13 mouse cellular contexts compared by ENCODE assay signal in the genomic region with DNA sequence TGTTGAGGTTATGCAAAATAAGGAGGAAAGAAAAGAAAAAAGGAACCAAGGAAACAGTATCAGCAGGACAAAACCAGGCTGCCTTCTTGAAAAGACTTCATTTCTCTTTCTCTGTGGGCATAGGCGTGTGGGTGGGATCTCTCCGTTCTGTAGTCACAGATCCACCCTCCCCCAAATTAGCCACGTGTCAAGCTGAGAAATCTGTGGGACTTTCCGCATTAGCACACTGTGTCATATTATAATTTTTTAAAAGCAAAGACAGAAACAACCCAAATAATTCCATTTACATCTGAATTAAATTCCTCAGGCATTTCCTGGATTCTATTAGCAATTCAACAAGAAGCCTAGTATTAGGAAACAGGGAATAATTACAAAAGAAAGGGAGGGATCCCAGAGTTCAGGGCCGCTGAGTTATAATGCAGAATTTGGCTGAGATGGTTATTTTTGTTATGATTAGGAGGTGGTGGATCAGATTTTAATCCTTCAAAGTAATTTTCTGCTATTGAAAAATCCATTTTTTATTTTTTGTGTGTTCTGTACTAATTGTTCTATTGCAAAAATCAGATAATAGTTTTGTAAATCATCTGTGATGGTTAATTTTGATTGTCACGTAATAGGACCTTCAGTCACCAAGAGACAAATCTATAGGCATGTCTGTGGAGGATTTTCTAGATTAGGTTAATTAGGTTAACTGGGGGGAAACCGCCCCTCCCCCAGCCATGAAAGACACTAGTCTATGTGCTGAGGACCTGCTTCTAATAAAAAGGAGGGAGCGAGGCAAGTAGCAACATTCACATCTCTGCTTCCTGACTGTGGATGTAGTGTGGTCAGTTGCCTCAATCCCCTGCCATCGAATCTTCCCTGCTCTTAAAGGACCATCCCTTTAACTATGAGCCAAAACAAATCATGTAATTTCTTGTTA.
DNase-seq lines count a peak whose midpoint lies in the region; ATAC-seq and TF ChIP-seq lines count a peak whose summit lies in the region.
"Had no signal": no experiment of that assay in that cellular context is flagged by ENCODE, and none has a peak within 500 bp of the region (broad histone marks: within the 10 kb centered on the region; RNA-seq: fewer than 3 reads in every experiment).

No protein-coding gene starts in this region.

- no peak overlapping the region for H3K9ac ChIP-seq in midbrain, postnatal 0 days (replicated peaks; ENCODE audit: low read length, poor library complexity, severe bottlenecking)
- H3K9ac ChIP-seq in kidney, embryonic 16.5 days (replicated peaks; ENCODE audit: low read length): no peak overlapping the region
- H3K9ac ChIP-seq: hindbrain, embryonic 12.5 days; limb, embryonic 13.5 days; lung, embryonic 15.5 days had no signal

- no peak for TF ChIP-seq POLR2A in brain, embryonic 14.5 days (IDR thresholded peaks at IDR 0.05; ENCODE audit: borderline replicate concordance, extremely low read depth, insufficient read depth, insufficient read length, poor library complexity, severe bottlenecking)
- no peak for TF ChIP-seq POLR2A in thymus, adult 2 months (IDR thresholded peaks at IDR 0.05; ENCODE audit: control insufficient read depth, extremely low read depth, insufficient read depth, low read length, poor library complexity)

- no peaks in the 10 kb centered on the region; the same call in 1 of the 2 replicates for H3K36me3 ChIP-seq in midbrain, postnatal 0 days (ENCODE audit: insufficient read depth, low read length)
- H3K36me3 ChIP-seq in thymus, adult 2 months (ENCODE audit: control insufficient read depth, insufficient read depth, low read length): no peaks in the 10 kb centered on the region
- no peaks in the 10 kb centered on the region for H3K36me3 ChIP-seq in kidney, embryonic 16.5 days (ENCODE audit: insufficient read depth, low read length)
- H3K36me3 ChIP-seq: G1E; hindbrain, embryonic 12.5 days; limb, embryonic 13.5 days; lung, embryonic 15.5 days had no signal

- intact Hi-C loops in heart, postnatal 36 days (cut with DNase I): no loop called here

- 39% methylated on average over 9 of the region's 9 CpGs for WGBS in midbrain, postnatal 0 days
- WGBS in thymus, adult 2 months: 84% methylated on average over 9 of the region's 9 CpGs
- 65% methylated on average over 9 of the region's 9 CpGs for WGBS in kidney, embryonic 16.5 days

- no peaks in the 10 kb centered on the region for H3K4me1 ChIP-seq in midbrain, postnatal 0 days (ENCODE audit: insufficient read depth, low read length)
- no peaks in the 10 kb centered on the region for H3K4me1 ChIP-seq in thymus, adult 2 months (replicated peaks; ENCODE audit: control insufficient read depth, insufficient read depth, low read length)
- H3K4me1 ChIP-seq in kidney, embryonic 16.5 days (ENCODE audit: insufficient read depth, low read length): no peaks in the 10 kb centered on the region
- H3K4me1 ChIP-seq: hindbrain, embryonic 12.5 days; limb, embryonic 13.5 days; lung, embryonic 15.5 days had no signal

- H3K27ac ChIP-seq in layer of hippocampus, adult 2 months: peak overlapping the region; percentile 64
- H3K27ac ChIP-seq in midbrain, postnatal 0 days (ENCODE audit: low read depth, low read length): no peak overlapping the region
- no peak overlapping the region for H3K27ac ChIP-seq in thymus, adult 2 months (ENCODE audit: control insufficient read depth, insufficient read depth, low read length)
- no peak overlapping the region for H3K27ac ChIP-seq in kidney, embryonic 16.5 days (ENCODE audit: low read length)
- H3K27ac ChIP-seq: hindbrain, embryonic 12.5 days; kidney, postnatal 0 days; limb, embryonic 13.5 days; lung, embryonic 15.5 days had no signal

- H3K9me3 ChIP-seq in midbrain, postnatal 0 days (ENCODE audit: low read length): no peaks in the 10 kb centered on the region
- no peaks in the 10 kb centered on the region for H3K9me3 ChIP-seq in kidney, embryonic 16.5 days (ENCODE audit: low read length)
- H3K9me3 ChIP-seq: G1E; hindbrain, embryonic 12.5 days; limb, embryonic 13.5 days; lung, embryonic 15.5 days had no signal

- TF ChIP-seq CTCF in brain, embryonic 14.5 days (IDR thresholded peaks at IDR 0.05; ENCODE audit: borderline replicate concordance, extremely low read depth, insufficient read depth, insufficient read length): no peak
- TF ChIP-seq CTCF in layer of hippocampus, adult 2 months (conservative IDR thresholded peaks at IDR 0.05): no peak
- TF ChIP-seq CTCF in midbrain, postnatal 0 days (IDR thresholded peaks at IDR 0.05): no peak
- TF ChIP-seq CTCF in thymus, adult 2 months (IDR thresholded peaks at IDR 0.05; ENCODE audit: borderline replicate concordance, control insufficient read depth, extremely low read depth, insufficient read depth, low read length, poor library complexity): no peak

- ATAC-seq in midbrain, postnatal 0 days (ENCODE audit: low FRiP score): peak; percentile 47; the same call in 1 of the 2 replicates
- ATAC-seq in kidney, embryonic 16.5 days (ENCODE audit: low FRiP score, low TSS enrichment): no peak

- H3K4me3 ChIP-seq in layer of hippocampus, adult 2 months: no peak overlapping the region
- no peak overlapping the region for H3K4me3 ChIP-seq in midbrain, postnatal 0 days (ENCODE audit: low read depth, low read length)
- H3K4me3 ChIP-seq in thymus, adult 2 months (ENCODE audit: control insufficient read depth, insufficient read depth, low read length): no peak overlapping the region
- no peak overlapping the region for H3K4me3 ChIP-seq in kidney, embryonic 16.5 days (ENCODE audit: low read length)
- H3K4me3 ChIP-seq: hindbrain, embryonic 12.5 days; limb, embryonic 13.5 days; lung, embryonic 15.5 days had no signal

- DNase-seq in retina, postnatal 1 day: peak; percentile 10
- no peak for DNase-seq in retina, embryonic 14.5 days (ENCODE audit: low spot score)
- peak; percentile 62 for DNase-seq in brain, embryonic 14.5 days (ENCODE audit: low read depth)
- DNase-seq in layer of hippocampus, adult 2 months (ENCODE audit: low spot score in 2 of 2): peak; percentile 53 to 64
- DNase-seq in midbrain, postnatal 0 days (ENCODE audit: low spot score): peak; percentile 1
- no peak for DNase-seq in thymus, adult 2 months
- DNase-seq in heart, postnatal 36 days: no peak

- H3K27me3 ChIP-seq in midbrain, postnatal 0 days (ENCODE audit: insufficient read depth, low read length): no peaks in the 10 kb centered on the region
- H3K27me3 ChIP-seq in thymus, adult 2 months (ENCODE audit: control insufficient read depth, insufficient read depth, low read length): no peaks in the 10 kb centered on the region
- H3K27me3 ChIP-seq in kidney, embryonic 16.5 days (ENCODE audit: insufficient read depth, low read length): no peaks in the 10 kb centered on the region
- H3K27me3 ChIP-seq: hindbrain, embryonic 12.5 days; limb, embryonic 13.5 days; lung, embryonic 15.5 days had no signal

- H3K4me2 ChIP-seq in midbrain, postnatal 0 days (ENCODE audit: low read depth, low read length, poor library complexity, severe bottlenecking): no peak overlapping the region
- no peak overlapping the region for H3K4me2 ChIP-seq in kidney, embryonic 16.5 days (replicated peaks; ENCODE audit: low read depth, low read length)
- H3K4me2 ChIP-seq: hindbrain, embryonic 12.5 days; limb, embryonic 13.5 days; lung, embryonic 15.5 days had no signal

Comparison
In these comparisons a context has a peak if more than half of its experiments do, and no peak if none do; other contexts are left out.
1. DNase-seq: peak in retina, postnatal 1 day (single experiment), brain, embryonic 14.5 days (single experiment), layer of hippocampus, adult 2 months (2 of 2) and midbrain, postnatal 0 days (single experiment); none in retina, embryonic 14.5 days (single experiment), thymus, adult 2 months (single experiment) and heart, postnatal 36 days (0 of 2).